Mouse (Mus musculus): ENCODE measurements around the gene Myrip. TPM values are rescaled to one million over a fixed set of nuclear protein-coding genes. Genes with fewer than 3 reads are reported as not detected.
"Not testable (repeated sequence)": the region's sequence is repeated elsewhere in the genome, so short reads cannot be mapped to it uniquely, and the experiment has no call there.

Gene Myrip
- total RNA-seq (2014; fragmentation: Nextera tagmentation) (not detected in 2 replicates), total RNA-seq (2017) (not detected in 2 replicates)

GRCm38 (mm10) chr9:120301213-120301612, at the start of gene Myrip:
Myrip (plus strand) TSS chr9:120301513.
- not testable (repeated sequence) for ATAC-seq (replicated peaks; ENCODE audit: low FRiP score, low TSS enrichment, poor library complexity, severe bottlenecking)

GRCm38 (mm10) chr9:120259805-120260204, 41.5 kb upstream of the Myrip start:
- ATAC-seq (replicated peaks; ENCODE audit: low FRiP score, low TSS enrichment, poor library complexity, severe bottlenecking) = no peak

- ATAC-seq (replicated peaks; ENCODE audit: low FRiP score, low TSS enrichment, poor library complexity, severe bottlenecking) = no peak
These were observed 37.3 kb upstream of the Myrip start for GRCm38 (mm10) chr9:120263994-120264393.

GRCm38 (mm10) chr9:120273083-120273482, 28.2 kb upstream of the Myrip start:
- ATAC-seq (replicated peaks; ENCODE audit: low FRiP score, low TSS enrichment, poor library complexity, severe bottlenecking) = no peak

GRCm38 (mm10) chr9:120275226-120275625, 26.1 kb upstream of the Myrip start:
- no peak for ATAC-seq (replicated peaks; ENCODE audit: low FRiP score, low TSS enrichment, poor library complexity, severe bottlenecking)

GRCm38 (mm10) chr9:120281147-120281546, 20.2 kb upstream of the Myrip start:
- no peak for ATAC-seq (replicated peaks; ENCODE audit: low FRiP score, low TSS enrichment, poor library complexity, severe bottlenecking)

- no peak for ATAC-seq (replicated peaks; ENCODE audit: low FRiP score, low TSS enrichment, poor library complexity, severe bottlenecking)
These were observed 18.8 kb upstream of the Myrip start for GRCm38 (mm10) chr9:120282461-120283047.

GRCm38 (mm10) chr9:120283556-120283955, 17.8 kb upstream of the Myrip start:
- ATAC-seq (replicated peaks; ENCODE audit: low FRiP score, low TSS enrichment, poor library complexity, severe bottlenecking) = no peak

- ATAC-seq (replicated peaks; ENCODE audit: low FRiP score, low TSS enrichment, poor library complexity, severe bottlenecking) = no peak
These were observed 13.3 kb upstream of the Myrip start for GRCm38 (mm10) chr9:120288011-120288410.

GRCm38 (mm10) chr9:120290375-120290774, 10.9 kb upstream of the Myrip start:
- ATAC-seq (replicated peaks; ENCODE audit: low FRiP score, low TSS enrichment, poor library complexity, severe bottlenecking) = no peak

GRCm38 (mm10) chr9:120292488-120292887, 8.8 kb upstream of the Myrip start:
- ATAC-seq (replicated peaks; ENCODE audit: low FRiP score, low TSS enrichment, poor library complexity, severe bottlenecking) = no peak

GRCm38 (mm10) chr9:120295527-120295926, 5.8 kb upstream of the Myrip start:
- no peak for ATAC-seq (replicated peaks; ENCODE audit: low FRiP score, low TSS enrichment, poor library complexity, severe bottlenecking)

GRCm38 (mm10) chr9:120296938-120297337, 4.4 kb upstream of the Myrip start:
- no peak for ATAC-seq (replicated peaks; ENCODE audit: low FRiP score, low TSS enrichment, poor library complexity, severe bottlenecking)

GRCm38 (mm10) chr9:120299429-120299828, 1.9 kb upstream of the Myrip start:
- no peak for ATAC-seq (replicated peaks; ENCODE audit: low FRiP score, low TSS enrichment, poor library complexity, severe bottlenecking)

- no peak for ATAC-seq (replicated peaks; ENCODE audit: low FRiP score, low TSS enrichment, poor library complexity, severe bottlenecking)
These were observed 1.7 kb downstream of the Myrip start for GRCm38 (mm10) chr9:120302980-120303452.

GRCm38 (mm10) chr9:120303453-120304299, 2.4 kb downstream of the Myrip start:
- ATAC-seq (replicated peaks; ENCODE audit: low FRiP score, low TSS enrichment, poor library complexity, severe bottlenecking) = no peak

- ATAC-seq (replicated peaks; ENCODE audit: low FRiP score, low TSS enrichment, poor library complexity, severe bottlenecking) = no peak
These were observed 3.2 kb downstream of the Myrip start for GRCm38 (mm10) chr9:120304300-120305137.

- ATAC-seq (replicated peaks; ENCODE audit: low FRiP score, low TSS enrichment, poor library complexity, severe bottlenecking) = no peak
These were observed 13.9 kb downstream of the Myrip start for GRCm38 (mm10) chr9:120315171-120315570.

- no peak for ATAC-seq (replicated peaks; ENCODE audit: low FRiP score, low TSS enrichment, poor library complexity, severe bottlenecking)
These were observed 17.8 kb downstream of the Myrip start for GRCm38 (mm10) chr9:120319099-120319498.

- no peak for ATAC-seq (replicated peaks; ENCODE audit: low FRiP score, low TSS enrichment, poor library complexity, severe bottlenecking)
These were observed 19.3 kb downstream of the Myrip start for GRCm38 (mm10) chr9:120320573-120320972.

Data from megakaryocyte-erythroid progenitor cell, adult 5-6 weeks (primary cell).